Mouse (Mus musculus) small intestine, adult 2 months (tissue): ENCODE measurements around the gene Polr2c. TPM values are rescaled to one million over a fixed set of nuclear protein-coding genes. Genes with fewer than 3 reads are reported as not detected.
A peak's percentile ranks its signal among the peaks of the same experiment; 100 is the strongest.
"Not testable (repeated sequence)": the region's sequence is repeated elsewhere in the genome, so short reads cannot be mapped to it uniquely, and the experiment has no call there.

Source experiments
- H3K27ac ChIP-seq: fragments of 200-500 bp; 2 replicates; pipeline ENCODE4 v1.5.1; 2012; ENCODE audit warnings: low read depth, low read length, control low read depth, inconsistent platforms; ENCODE audit not compliant: insufficient read depth
- H3K27me3 ChIP-seq: fragments of 200-500 bp; 2 replicates; pipeline ENCODE4 v1.6.1; 2012; ENCODE audit warnings: mild to moderate bottlenecking, moderate library complexity, low read length, inconsistent platforms; ENCODE audit not compliant: control insufficient read depth, insufficient read depth
- H3K36me3 ChIP-seq: fragments of 200-500 bp; 2 replicates; pipeline ENCODE4 v1.6.1; 2012; ENCODE audit warnings: mild to moderate bottlenecking, low read length, control low read depth, inconsistent platforms; ENCODE audit not compliant: control insufficient read depth, insufficient read depth
- H3K4me1 ChIP-seq: fragments of 200-500 bp; 2 replicates; pipeline ENCODE4 v1.6.1; 2012; ENCODE audit warnings: low read length, inconsistent platforms, mixed read lengths; ENCODE audit not compliant: control insufficient read depth, insufficient read depth, insufficient read length
- H3K4me3 ChIP-seq: fragments of 200-500 bp; 2 replicates; pipeline ENCODE4 v1.5.1; 2012; ENCODE audit warnings: low read depth, mild to moderate bottlenecking, control low read depth, inconsistent platforms, low read length, moderate library complexity
- CTCF ChIP-seq: fragments of 200-500 bp; IDR thresholded peaks from 2 replicates; pipeline ENCODE4 v1.5.1; 2012; ENCODE audit warnings: low read depth, mild to moderate bottlenecking, control low read depth, inconsistent platforms, low read length, moderate library complexity, mixed read lengths; ENCODE audit not compliant: insufficient replicate concordance, insufficient read length; ENCODE audit errors: extremely low read depth
- POLR2A ChIP-seq: fragments of 200-500 bp; IDR thresholded peaks from 2 replicates; pipeline ENCODE4 v1.6.1; 2012; ENCODE audit warnings: low read depth, mild to moderate bottlenecking, control low read depth, inconsistent platforms, low read length, moderate library complexity
- WGBS: fragments of 180-500 bp; shearing (Covaris S2); methylation state at CpG from one replicate; pipeline ENCODE4 v1.1.7; 2018; 5-methylcytosine and 5-hydroxymethylcytosine counted together
- polyA plus RNA-seq: library from polyadenylated mRNA; depleted of rRNA; stranded (reverse); fragments of >200 nt; gene quantifications from 2 replicates; pipeline ENCODE4 v1.2.3, GENCODE M21; 2012

The Polr2c gene
- polyA plus RNA-seq, 1 experiment, result 57.1 TPM

- TF ChIP-seq POLR2A, result no peak
- no peak for TF ChIP-seq CTCF
- WGBS, result 94% methylated on average over 5 of the region's 5 CpGs
- H3K36me3 ChIP-seq, result peaks cover 85% of the 10 kb centered on the region
- H3K4me3 ChIP-seq, result no peak overlapping the region
- H3K27ac ChIP-seq, result no peak overlapping the region
- no peaks in the 10 kb centered on the region for H3K4me1 ChIP-seq
- no peaks in the 10 kb centered on the region for H3K27me3 ChIP-seq
Measured at GRCm38 (mm10) chr8:94850049-94850448, 7.2 kb upstream of the Polr2c start.

GRCm38 (mm10) chr8:94854761-94855160 is 2.5 kb upstream of the Polr2c start:
- 87% methylated on average over 11 of the region's 11 CpGs for WGBS

DNA sequence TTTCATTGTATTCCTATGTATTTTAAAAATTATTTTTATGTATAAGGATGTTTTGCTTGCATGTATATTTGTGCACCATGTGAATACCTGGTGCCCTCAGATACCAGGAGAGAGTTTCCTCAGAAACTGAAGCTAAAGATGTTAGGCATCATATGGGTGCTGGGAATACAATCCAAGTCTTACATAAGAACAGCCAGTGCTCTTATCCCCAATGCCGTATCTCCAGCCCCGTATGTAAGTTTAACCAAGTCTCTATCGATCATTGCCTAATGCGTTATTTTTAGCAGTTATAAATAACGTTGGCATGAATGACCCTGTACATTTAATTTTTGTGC is 272 bp upstream of the Polr2c start:
- TF ChIP-seq POLR2A (no peak), CTCF (no peak)
- Histone ChIP-seq H3K36me3 (peaks cover 37% of the 10 kb centered on the region), H3K27ac (no peak overlapping the region), H3K4me1 (no peaks in the 10 kb centered on the region), H3K27me3 (no peaks in the 10 kb centered on the region), H3K4me3 (no peak overlapping the region)
- WGBS, result 18% methylated on average over 5 of the region's 5 CpGs

More at GRCm38 (mm10) chr8:94854761-94855160, 2.5 kb upstream of the Polr2c start:
- H3K4me3 ChIP-seq, H3K4me1 ChIP-seq, H3K27me3 ChIP-seq, H3K27ac ChIP-seq: not testable (repeated sequence)
- peaks cover 48% of the 10 kb centered on the region for H3K36me3 ChIP-seq

- 73% methylated on average over 8 of the region's 8 CpGs for WGBS
- H3K36me3 ChIP-seq, result peaks cover 44% of the 10 kb centered on the region
- no peak overlapping the region for H3K27ac ChIP-seq
- peak; percentile 61; the same call in 1 of the 2 replicates for TF ChIP-seq CTCF
- TF ChIP-seq POLR2A, result no peak
- H3K27me3 ChIP-seq, result no peaks in the 10 kb centered on the region
- no peaks in the 10 kb centered on the region for H3K4me1 ChIP-seq
- no peak overlapping the region for H3K4me3 ChIP-seq
Measured at GRCm38 (mm10) chr8:94861352-94861910, 4.2 kb downstream of the Polr2c start.

DNA sequence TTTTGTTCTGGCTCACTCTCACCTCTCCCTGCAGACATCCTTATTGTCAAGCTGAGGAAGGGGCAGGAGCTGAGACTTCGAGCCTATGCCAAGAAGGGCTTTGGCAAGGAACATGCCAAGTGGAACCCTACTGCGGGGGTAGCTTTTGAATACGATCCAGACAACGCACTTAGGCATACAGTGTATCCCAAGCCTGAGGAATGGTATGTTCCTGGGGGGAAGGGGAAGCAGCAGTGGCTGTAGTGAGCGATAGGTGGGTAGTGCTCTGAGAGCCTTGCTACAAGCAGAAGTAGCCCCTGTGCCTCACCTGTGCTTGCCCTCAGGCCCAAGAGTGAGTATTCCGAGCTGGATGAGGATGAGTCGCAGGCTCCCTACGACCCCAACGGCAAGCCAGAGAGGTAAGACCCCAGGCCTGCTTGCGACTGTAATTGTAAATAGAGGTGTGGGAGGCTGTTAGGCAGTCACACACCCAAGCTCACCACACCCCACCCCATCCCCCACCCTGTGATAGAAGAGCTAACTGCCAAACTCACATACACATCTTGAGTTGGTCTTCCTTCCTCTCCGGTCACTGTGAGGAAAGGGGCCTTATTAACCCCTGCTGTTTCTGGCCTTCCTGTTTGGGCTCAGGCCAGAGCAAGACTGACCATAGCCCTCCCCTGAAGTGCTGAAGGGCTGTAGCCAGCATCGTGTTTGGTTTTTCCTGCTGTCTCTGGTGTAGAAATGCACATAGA is 5.4 kb downstream of the Polr2c start:
- H3K4me3 ChIP-seq, result no peak overlapping the region
- H3K4me1 ChIP-seq, result no peaks in the 10 kb centered on the region
- no peaks in the 10 kb centered on the region for H3K27me3 ChIP-seq
- H3K27ac ChIP-seq, result no peak overlapping the region
- 88% methylated on average over 12 of the region's 12 CpGs for WGBS
- H3K36me3 ChIP-seq, result peaks cover 55% of the 10 kb centered on the region
- TF ChIP-seq CTCF, result no peak

- H3K27me3 ChIP-seq, result no peaks in the 10 kb centered on the region
- 72% methylated on average over 10 of the region's 10 CpGs for WGBS
- peaks cover 65% of the 10 kb centered on the region for H3K36me3 ChIP-seq
- no peak overlapping the region for H3K27ac ChIP-seq
- TF ChIP-seq CTCF, result no peak
- no peak for TF ChIP-seq POLR2A
- no peaks in the 10 kb centered on the region for H3K4me1 ChIP-seq
- no peak overlapping the region for H3K4me3 ChIP-seq
Measured at GRCm38 (mm10) chr8:94863897-94864673, 6.8 kb downstream of the Polr2c start.

DNA sequence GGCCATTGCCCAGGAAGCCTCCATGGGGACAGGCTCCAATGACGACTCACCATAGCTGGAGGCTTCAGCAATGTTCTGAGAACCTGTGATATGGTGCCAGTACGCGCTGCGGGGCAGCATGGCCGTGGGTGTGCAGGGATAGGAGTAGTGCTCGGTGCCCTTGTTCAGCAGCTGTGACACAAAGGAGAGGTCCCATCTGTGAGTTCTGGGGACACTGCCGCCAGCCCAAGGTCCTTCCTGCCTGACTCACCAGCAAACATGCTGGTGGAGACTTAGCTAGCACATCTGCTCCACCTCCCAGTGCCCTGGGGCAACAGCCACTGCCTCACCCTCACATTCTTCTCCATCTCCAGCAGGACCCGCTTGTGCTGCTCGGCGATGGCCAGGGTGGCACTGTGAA is 8.0 kb downstream of the Polr2c start:
- 81% methylated on average over 10 of the region's 10 CpGs for WGBS
- Histone ChIP-seq H3K27ac (no peak overlapping the region), H3K27me3 (no peaks in the 10 kb centered on the region), H3K4me3 (no peak overlapping the region), H3K4me1 (peaks cover 2% of the 10 kb centered on the region), H3K36me3 (peaks cover 69% of the 10 kb centered on the region)
- TF ChIP-seq CTCF, result no peak
- no peak for TF ChIP-seq POLR2A
